Mouse (Mus musculus): ENCODE measurements around the gene Nudt14. TPM values are rescaled to one million over a fixed set of nuclear protein-coding genes. Genes with fewer than 3 reads are reported as not detected.
A peak's percentile ranks its signal among the peaks of the same experiment; 100 is the strongest.

Nudt14 gene
- polyA plus RNA-seq, 1 experiment from 2014 or later, result 104 TPM

DNA sequence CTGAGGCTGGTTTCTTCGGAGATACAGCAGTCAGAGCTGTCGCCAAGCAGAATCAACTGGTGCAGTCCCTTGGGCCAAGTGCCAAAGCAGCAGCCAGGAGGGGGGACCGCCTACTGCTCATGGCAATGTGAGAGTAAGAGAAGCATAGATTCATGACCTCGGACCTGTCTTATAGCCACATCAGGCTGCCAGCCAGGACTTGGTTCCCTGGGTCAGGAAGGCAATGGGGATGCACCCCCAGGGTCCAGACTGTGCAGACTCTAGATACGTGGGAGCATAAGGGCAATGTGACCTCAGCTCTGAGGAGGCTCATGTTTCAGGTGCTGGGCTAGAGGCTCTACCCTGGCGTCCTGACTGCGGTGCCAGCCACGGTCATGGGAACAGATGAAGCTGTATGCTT lies 38.0 kb downstream of the Nudt14 start:
- H3K9ac ChIP-seq (replicated peaks; ENCODE audit: low read length), result no peak overlapping the region
- H3K27me3 ChIP-seq (ENCODE audit: insufficient read depth, low read length), result no peaks in the 10 kb centered on the region
- no peak overlapping the region for H3K4me3 ChIP-seq (ENCODE audit: low read length)
- H3K27ac ChIP-seq (ENCODE audit: low read length), result no peak overlapping the region
- ATAC-seq (ENCODE audit: low FRiP score, low TSS enrichment), result peak; percentile 49; the same call in 1 of the 2 replicates
- peaks cover 3% of the 10 kb centered on the region; the same call in 1 of the 2 replicates for H3K36me3 ChIP-seq (ENCODE audit: insufficient read depth, low read length)
- 36% methylated on average over 8 of the region's 8 CpGs for WGBS
- no peaks in the 10 kb centered on the region for H3K9me3 ChIP-seq (ENCODE audit: low read length)
- no peaks in the 10 kb centered on the region for H3K4me1 ChIP-seq (ENCODE audit: insufficient read depth, low read length)
- no peak overlapping the region for H3K4me2 ChIP-seq (replicated peaks; ENCODE audit: low read depth, low read length)

DNA sequence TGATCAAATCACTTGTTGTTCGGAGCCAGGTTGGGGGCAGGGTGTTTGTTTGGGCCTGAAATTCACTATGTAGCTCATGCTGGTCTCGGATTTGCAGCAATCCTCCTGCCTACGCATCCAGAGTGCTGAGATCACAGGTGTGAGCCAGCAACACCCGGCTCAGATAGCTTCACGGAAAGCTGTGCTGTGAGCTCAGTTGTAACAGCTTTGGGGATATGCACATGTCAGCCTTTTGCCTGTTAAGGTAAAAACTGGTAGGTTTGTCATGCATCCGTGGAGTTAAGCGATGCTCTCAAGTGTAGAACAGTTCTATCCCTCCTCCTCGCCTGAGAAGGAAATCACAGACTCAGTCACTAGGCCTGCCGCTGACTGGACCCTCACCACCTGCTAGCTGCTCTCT lies 41.3 kb downstream of the Nudt14 start:
- Histone ChIP-seq H3K27me3 (ENCODE audit: insufficient read depth, low read length) (peaks cover 11% of the 10 kb centered on the region), H3K9ac (replicated peaks; ENCODE audit: low read length) (no peak overlapping the region), H3K4me1 (ENCODE audit: insufficient read depth, low read length) (peaks cover 8% of the 10 kb centered on the region), H3K4me2 (replicated peaks; ENCODE audit: low read depth, low read length) (no peak overlapping the region), H3K27ac (ENCODE audit: low read length) (no peak overlapping the region), H3K9me3 (ENCODE audit: low read length) (no peaks in the 10 kb centered on the region), H3K4me3 (ENCODE audit: low read length) (no peak overlapping the region), H3K36me3 (ENCODE audit: insufficient read depth, low read length) (no peaks in the 10 kb centered on the region)
- no peak for ATAC-seq (ENCODE audit: low FRiP score, low TSS enrichment)
- 78% methylated on average over 9 of the region's 9 CpGs for WGBS

GRCm38 (mm10) chr12:112898960-112899359 lies 43.0 kb downstream of the Nudt14 start:
- WGBS, result 52% methylated on average over 4 of the region's 4 CpGs

GRCm38 (mm10) chr12:112898351-112898750 lies 43.6 kb downstream of the Nudt14 start:
- ATAC-seq (ENCODE audit: low FRiP score, low TSS enrichment), result no peak
- peaks cover 11% of the 10 kb centered on the region for H3K27me3 ChIP-seq (ENCODE audit: insufficient read depth, low read length)
- H3K36me3 ChIP-seq (ENCODE audit: insufficient read depth, low read length), result no peaks in the 10 kb centered on the region
- no peaks in the 10 kb centered on the region for H3K9me3 ChIP-seq (ENCODE audit: low read length)
- H3K4me2 ChIP-seq (replicated peaks; ENCODE audit: low read depth, low read length), result peak overlapping the region; percentile 33
- no peak overlapping the region for H3K4me3 ChIP-seq (ENCODE audit: low read length)
- H3K27ac ChIP-seq (ENCODE audit: low read length), result no peak overlapping the region
- WGBS, result 45% methylated on average over 12 of the region's 12 CpGs
- peaks cover 8% of the 10 kb centered on the region for H3K4me1 ChIP-seq (ENCODE audit: insufficient read depth, low read length)
- no peak overlapping the region for H3K9ac ChIP-seq (replicated peaks; ENCODE audit: low read length)

More at GRCm38 (mm10) chr12:112898960-112899359, 43.0 kb downstream of the Nudt14 start:
- Histone ChIP-seq H3K9me3 (ENCODE audit: low read length) (no peaks in the 10 kb centered on the region), H3K27me3 (ENCODE audit: insufficient read depth, low read length) (peaks cover 11% of the 10 kb centered on the region), H3K9ac (replicated peaks; ENCODE audit: low read length) (no peak overlapping the region), H3K36me3 (ENCODE audit: insufficient read depth, low read length) (no peaks in the 10 kb centered on the region), H3K27ac (ENCODE audit: low read length) (no peak overlapping the region), H3K4me1 (ENCODE audit: insufficient read depth, low read length) (peaks cover 8% of the 10 kb centered on the region), H3K4me3 (ENCODE audit: low read length) (no peak overlapping the region), H3K4me2 (replicated peaks; ENCODE audit: low read depth, low read length) (no peak overlapping the region)
- ATAC-seq (ENCODE audit: low FRiP score, low TSS enrichment), result no peak

DNA sequence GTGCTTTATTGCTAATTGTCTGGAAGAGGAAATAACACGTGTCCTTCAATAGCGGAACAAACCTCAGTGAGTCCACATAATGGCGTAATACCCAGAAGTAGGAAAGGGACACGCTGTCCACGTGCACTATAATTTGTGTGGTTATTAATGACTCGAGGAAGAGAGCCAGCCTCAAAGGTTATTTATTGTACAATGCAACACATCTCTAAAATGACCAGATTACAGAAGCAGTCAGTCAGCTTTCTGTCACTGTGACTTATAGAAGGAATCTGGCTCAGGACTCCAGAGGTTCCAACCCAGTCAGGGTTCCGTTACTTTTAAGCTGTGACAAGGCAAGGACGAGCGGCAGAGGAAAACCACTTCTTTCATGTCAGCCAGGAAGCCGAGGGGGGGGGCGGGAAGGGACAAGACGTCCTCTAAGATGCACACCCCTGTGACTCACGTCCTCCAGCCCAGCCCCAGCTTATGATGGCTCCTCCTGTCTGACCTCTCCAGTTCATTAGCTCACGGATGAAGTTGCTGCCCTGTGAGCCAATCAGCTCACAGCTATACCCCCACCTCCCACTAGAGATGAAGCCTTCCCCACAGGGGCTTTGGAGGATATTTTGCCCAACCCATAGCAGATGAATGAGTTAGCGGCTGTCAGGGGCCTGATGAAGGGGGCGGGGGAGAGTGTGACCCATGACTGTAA lies 44.3 kb downstream of the Nudt14 start:
- 18% methylated on average over 16 of the region's 16 CpGs for WGBS
- Histone ChIP-seq H3K27me3 (ENCODE audit: insufficient read depth, low read length) (peaks cover 11% of the 10 kb centered on the region), H3K4me2 (replicated peaks; ENCODE audit: low read depth, low read length) (peak overlapping the region; percentile 33), H3K9ac (replicated peaks; ENCODE audit: low read length) (no peak overlapping the region), H3K4me3 (ENCODE audit: low read length) (no peak overlapping the region), H3K27ac (ENCODE audit: low read length) (peak overlapping the region; percentile 13; the same call in 1 of the 2 replicates), H3K9me3 (ENCODE audit: low read length) (no peaks in the 10 kb centered on the region), H3K36me3 (ENCODE audit: insufficient read depth, low read length) (no peaks in the 10 kb centered on the region), H3K4me1 (ENCODE audit: insufficient read depth, low read length) (peaks cover 8% of the 10 kb centered on the region)
- ATAC-seq (ENCODE audit: low FRiP score, low TSS enrichment), result peak; percentile 88

GRCm38 (mm10) chr12:112894969-112895368 lies 47.0 kb downstream of the Nudt14 start:
- Histone ChIP-seq H3K4me1 (ENCODE audit: insufficient read depth, low read length) (peaks cover 8% of the 10 kb centered on the region), H3K9me3 (ENCODE audit: low read length) (no peaks in the 10 kb centered on the region), H3K27me3 (ENCODE audit: insufficient read depth, low read length) (peaks cover 11% of the 10 kb centered on the region), H3K27ac (ENCODE audit: low read length) (peak overlapping the region; percentile 30; the same call in 1 of the 2 replicates), H3K9ac (replicated peaks; ENCODE audit: low read length) (no peak overlapping the region), H3K4me3 (ENCODE audit: low read length) (no peak overlapping the region), H3K36me3 (ENCODE audit: insufficient read depth, low read length) (no peaks in the 10 kb centered on the region), H3K4me2 (replicated peaks; ENCODE audit: low read depth, low read length) (0 out of 2 replicates have a peak overlapping the region, but pooled peaks have one; percentile 16)
- WGBS, result 64% methylated on average over 4 of the region's 4 CpGs
- ATAC-seq (ENCODE audit: low FRiP score, low TSS enrichment), result no peak

DNA sequence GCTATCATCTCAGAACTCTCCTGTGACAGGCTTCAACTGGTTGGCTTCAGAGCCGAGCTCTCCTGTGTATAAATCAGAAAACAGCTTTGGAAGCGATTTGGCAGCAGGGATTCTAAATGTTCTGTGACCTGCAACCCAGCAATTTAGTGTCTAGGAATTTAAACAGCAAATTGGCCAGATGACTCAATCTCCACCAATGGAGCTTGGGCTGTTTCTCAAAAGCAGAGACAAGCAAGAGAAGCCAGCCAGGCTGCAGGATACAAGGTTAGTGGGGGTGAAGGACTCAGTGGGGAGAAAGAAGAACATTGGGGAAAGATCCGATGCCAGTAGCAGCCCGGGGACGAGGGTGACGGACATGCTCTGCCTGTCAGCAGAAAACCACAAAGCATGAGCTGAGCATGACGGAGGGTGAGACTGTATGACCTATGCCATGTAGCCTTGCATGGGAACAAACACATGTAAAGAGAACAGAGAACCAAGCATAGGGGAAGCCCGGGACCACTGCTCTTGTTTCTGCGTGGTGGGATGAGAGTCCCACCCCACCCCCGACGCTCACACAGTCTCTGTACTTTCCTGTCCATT lies 47.5 kb downstream of the Nudt14 start:
- H3K4me2 ChIP-seq (replicated peaks; ENCODE audit: low read depth, low read length), result no peak overlapping the region
- H3K9me3 ChIP-seq (ENCODE audit: low read length), result no peaks in the 10 kb centered on the region
- H3K9ac ChIP-seq (replicated peaks; ENCODE audit: low read length), result no peak overlapping the region
- 66% methylated on average over 11 of the region's 11 CpGs for WGBS
- no peaks in the 10 kb centered on the region for H3K36me3 ChIP-seq (ENCODE audit: insufficient read depth, low read length)
- peaks cover 11% of the 10 kb centered on the region for H3K27me3 ChIP-seq (ENCODE audit: insufficient read depth, low read length)
- H3K4me1 ChIP-seq (ENCODE audit: insufficient read depth, low read length), result peaks cover 8% of the 10 kb centered on the region
- ATAC-seq (ENCODE audit: low FRiP score, low TSS enrichment), result no peak
- no peak overlapping the region for H3K27ac ChIP-seq (ENCODE audit: low read length)
- H3K4me3 ChIP-seq (ENCODE audit: low read length), result no peak overlapping the region

DNA sequence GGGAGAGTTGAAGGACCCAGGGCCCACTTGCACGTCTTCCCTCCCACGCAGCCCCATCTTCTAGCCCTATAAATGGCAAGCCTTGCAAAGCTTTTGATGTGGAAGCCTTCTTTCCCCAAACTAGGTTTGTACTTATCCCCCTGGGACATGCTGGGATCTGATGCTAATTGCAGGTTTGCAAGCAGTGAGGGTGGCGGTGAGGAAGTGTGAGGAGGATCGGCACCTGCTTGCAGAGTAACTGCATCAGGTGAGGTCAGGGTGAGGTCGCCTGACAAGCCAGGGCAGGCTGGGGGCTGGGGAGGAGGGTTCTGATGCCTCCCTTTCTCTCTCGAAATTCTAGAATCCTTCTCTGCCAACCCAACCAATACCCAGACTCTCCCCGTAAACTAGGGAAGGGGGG lies 56.5 kb downstream of the Nudt14 start:
- Histone ChIP-seq H3K4me2 (replicated peaks; ENCODE audit: low read depth, low read length) (no peak overlapping the region), H3K27me3 (ENCODE audit: insufficient read depth, low read length) (0 out of 2 replicates have a peak, but pooled peaks cover 3% of the 10 kb centered on the region), H3K4me1 (ENCODE audit: insufficient read depth, low read length) (no peaks in the 10 kb centered on the region), H3K9ac (replicated peaks; ENCODE audit: low read length) (no peak overlapping the region), H3K9me3 (ENCODE audit: low read length) (peaks cover 3% of the 10 kb centered on the region; the same call in 1 of the 2 replicates), H3K4me3 (ENCODE audit: low read length) (no peak overlapping the region), H3K27ac (ENCODE audit: low read length) (no peak overlapping the region), H3K36me3 (ENCODE audit: insufficient read depth, low read length) (no peaks in the 10 kb centered on the region)
- 41% methylated on average over 7 of the region's 7 CpGs for WGBS
- no peak for ATAC-seq (ENCODE audit: low FRiP score, low TSS enrichment)
